Mouse (Mus musculus) gastrocnemius, postnatal 25 days (tissue): ENCODE data around the gene Kdm6a. TPM values are rescaled to one million over a fixed set of nuclear protein-coding genes. Genes with fewer than 3 reads are reported as not detected.

Source experiments
- total RNA-seq, 2 experiments: library from RNA; stranded (reverse); gene quantifications; 1 replicate in 1 of 2; 2 replicates in 1 of 2; pipeline ENCODE4 v1.2.3; 2021

Kdm6a gene
- total RNA-seq, 2 experiments from 2014 or later = 13.6 to 28.4 TPM

Other genes with a start within 250 kb of the Kdm6a start
- not detected for gene Dusp21, start 16.7 kb upstream of the Kdm6a start, total RNA-seq